Mouse (Mus musculus) ES-Bruce4 (cell line): Measurements from ENCODE around the gene Sh3bgrl3.

ENCODE experiments used
- CTCF ChIP-seq: IDR thresholded peaks from one replicate; pipeline ENCODE4 v1.8.1; 2011; ENCODE audit warnings: low read depth, low read length
- EP300 ChIP-seq: IDR thresholded peaks from 2 replicates; pipeline ENCODE4 v1.6.1; 2011; ENCODE audit warnings: low read depth, low read length; ENCODE audit not compliant: insufficient read depth
- POLR2A ChIP-seq: IDR thresholded peaks from one replicate; pipeline ENCODE4 v1.8.1; 2011; ENCODE audit warnings: low read length; ENCODE audit not compliant: insufficient read depth

GRCm38 (mm10) chr4:134119644-134120043 lies 8.9 kb downstream of the Sh3bgrl3 start:
- TF ChIP-seq CTCF (peak; percentile 86), POLR2A (no peak), EP300 (peak; percentile 58; the same call in 1 of the 2 replicates)
